Mouse (Mus musculus) heart, adult 2 months (tissue): ENCODE measurements around the gene Usp21.

Experiments
- CTCF ChIP-seq: fragments of 200-600 bp; IDR thresholded peaks from 2 replicates; pipeline ENCODE4 v1.8.1; 2022; ENCODE audit warnings: antibody characterized with exemption, mild to moderate bottlenecking, moderate library complexity
- EP300 ChIP-seq: fragments of 200-500 bp; IDR thresholded peaks from 2 replicates; pipeline ENCODE4 v1.6.1; 2011; ENCODE audit warnings: low read depth, low read length, control low read depth; ENCODE audit not compliant: insufficient read depth

- TF ChIP-seq CTCF = no peak
- TF ChIP-seq EP300 = no peak
Observed at GRCm38 (mm10) chr1:171320151-171320550, 32.4 kb upstream of the Usp21 start.
